Mouse (Mus musculus): Measurements from ENCODE around the gene Lcn6.
"Not testable (repeated sequence)": the region's sequence is repeated elsewhere in the genome, so short reads cannot be mapped to it uniquely, and the experiment has no call there.

The Lcn6 gene

GRCm38 (mm10) chr2:25703706-25704105 is 27.1 kb downstream of the Lcn6 start:
- no peak for DNase-seq (ENCODE audit: low spot score in 2 of 2)

DNA sequence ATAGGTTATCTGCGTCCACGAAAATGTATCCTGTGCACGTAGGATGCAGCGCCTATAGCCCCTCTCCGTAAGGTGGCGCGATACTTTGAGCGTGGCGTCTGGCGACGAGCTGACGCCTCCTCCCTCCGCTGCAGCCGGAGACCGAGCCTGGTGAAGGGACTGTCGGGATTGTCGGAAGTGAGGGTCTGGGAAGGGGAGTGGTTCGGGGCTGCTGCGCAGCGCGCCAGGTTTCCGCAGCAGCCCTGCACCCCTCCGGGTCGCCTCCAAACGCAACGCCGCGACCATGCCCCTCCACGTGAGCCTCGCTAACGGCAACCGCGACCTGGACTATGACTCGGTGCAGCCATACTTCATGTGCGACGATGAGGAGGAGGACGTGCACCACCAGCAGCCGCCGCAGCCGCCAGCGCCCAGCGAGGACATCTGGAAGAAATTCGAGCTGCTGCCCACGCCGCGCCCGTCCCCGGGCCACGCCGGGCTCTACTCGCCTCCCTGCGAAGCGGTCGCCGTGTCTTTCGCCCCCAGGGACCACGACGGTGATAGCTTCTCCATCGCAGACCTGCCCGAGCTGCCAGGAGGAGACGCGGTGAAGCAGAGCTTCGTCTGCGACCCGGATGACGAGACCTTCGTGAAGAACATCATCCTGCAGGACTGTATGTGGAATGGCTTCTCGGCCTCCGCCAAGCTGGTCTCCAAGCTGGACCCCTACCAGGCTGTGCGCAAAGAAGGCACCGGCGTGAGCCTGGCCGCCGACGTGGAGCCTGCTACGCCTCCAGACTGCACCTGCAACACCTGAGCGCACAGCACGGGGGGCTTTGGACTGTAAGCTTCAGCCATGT is 30.3 kb downstream of the Lcn6 start, which contains the start of gene Bmyc:
Bmyc (plus strand) TSS at position 97 of the 839 bp plus-strand sequence.
- DNase-seq (ENCODE audit: low spot score in 2 of 2) = peak in 1 of 2 experiments; percentile 54

GRCm38 (mm10) chr2:25708121-25708520 is 31.5 kb downstream of the Lcn6 start:
- DNase-seq (ENCODE audit: low spot score in 2 of 2) = peak in 1 of 2 experiments; percentile 27

DNA sequence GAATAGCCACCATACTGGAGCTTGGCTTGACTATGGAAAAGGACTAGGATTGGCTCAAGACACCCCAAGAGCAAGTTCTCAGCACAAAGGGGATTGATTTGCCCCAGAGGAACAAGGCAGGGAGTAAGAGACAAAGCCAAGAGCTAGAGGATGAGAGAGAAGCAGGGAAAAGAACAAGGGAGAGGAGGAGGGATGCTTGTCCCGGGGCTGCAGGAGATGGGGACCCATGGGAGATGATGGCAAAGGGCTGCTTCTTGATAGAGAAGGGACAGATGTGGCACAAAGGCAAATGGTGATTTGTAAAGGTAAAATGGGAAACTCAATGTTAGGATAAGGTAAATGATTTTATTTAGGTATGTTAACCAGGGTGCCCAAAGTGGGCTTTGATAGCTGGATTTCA is 32.5 kb downstream of the Lcn6 start:
- DNase-seq (ENCODE audit: low spot score in 2 of 2) = not testable (repeated sequence)

GRCm38 (mm10) chr2:25709791-25710190 is 33.2 kb downstream of the Lcn6 start:
- DNase-seq (ENCODE audit: low spot score in 2 of 2) = not testable (repeated sequence)

DNA sequence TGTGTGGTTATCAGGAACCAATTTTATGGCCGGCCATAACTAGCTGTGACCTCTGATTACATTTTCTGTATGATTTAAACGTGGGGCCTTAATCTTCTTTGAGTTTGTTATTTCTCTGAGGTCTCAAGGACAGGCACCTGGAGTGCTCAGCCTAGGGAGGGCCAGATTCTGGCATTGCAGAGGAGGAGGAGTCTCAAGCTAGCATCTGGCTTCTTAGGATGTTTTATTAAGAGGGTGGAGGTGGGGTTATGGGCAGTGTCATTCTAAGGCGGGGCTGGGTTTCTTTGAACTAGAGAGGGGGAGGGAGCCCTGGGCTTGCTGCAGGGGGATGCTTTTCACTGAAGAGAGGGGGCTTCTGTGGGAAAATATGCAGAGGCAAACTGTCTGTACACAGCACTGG is 35.1 kb downstream of the Lcn6 start:
- not testable (repeated sequence) for DNase-seq (ENCODE audit: low spot score in 2 of 2)

DNA sequence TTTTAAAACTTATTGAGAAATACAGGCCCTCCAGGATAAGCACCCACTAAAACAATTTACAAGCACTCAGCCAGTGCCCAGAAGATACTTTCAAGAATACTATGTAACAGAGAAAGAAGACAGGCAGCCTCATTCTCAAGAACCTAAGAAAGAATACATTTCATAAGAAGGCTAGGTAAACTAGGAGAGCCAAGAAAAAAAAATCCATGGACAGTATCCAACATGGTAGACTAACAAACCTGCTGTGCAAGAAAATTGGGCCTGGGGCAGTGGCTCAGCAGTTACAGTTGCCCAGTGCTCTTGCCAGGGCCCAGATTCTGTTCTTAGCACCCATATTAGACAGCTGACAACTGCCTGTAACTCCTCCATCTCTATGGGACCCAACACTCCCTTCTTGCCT is 40.6 kb downstream of the Lcn6 start:
- DNase-seq (ENCODE audit: low spot score in 2 of 2) = no peak
